Mouse (Mus musculus) heart, embryonic 11.5 days (tissue): ENCODE results near the gene Ncoa6. TPM values are rescaled to one million over a fixed set of nuclear protein-coding genes. Genes with fewer than 3 reads are reported as not detected.

Source experiments
- microRNA counts: library from miRNA; unstranded; fragments of <30 nt; microRNA quantifications from one replicate; lab custom pipeline; 2015
- microRNA-seq: library from miRNA; unstranded; fragments of <30 nt; microRNA quantifications from one replicate; pipeline ENCODE4, GENCODE M21; 2016; ENCODE audit warnings: borderline number of aligned reads
- polyA plus RNA-seq: library from polyadenylated mRNA; unstranded; fragments of >200 nt; fragmentation: Nextera tagmentation; extraction: Ambion mirVana; gene quantifications from 2 replicates; pipeline ENCODE4 v1.2.1, GENCODE M21; 2014

Gene Ncoa6
- polyA plus RNA-seq, 1 experiment from 2014 or later, result 24.5 TPM

MicroRNAs encoded within 50 kb of the gene (microRNA counts, 519-probe panel; counts per million panel counts)
- 32.2 counts per million for microRNA mmu-miR-695 (lab: Ali Mortazavi, UCI)

Small RNA genes lying within 50 kb of the gene (microRNA-seq; reads per million reads assigned to microRNA genes)
- gene Mir695, result not detected

Other genes starting within 250 kb of the Ncoa6 start
- 427 and 429 TPM in 2 replicates for gene Dynlrb1, start 237.4 kb downstream of the Ncoa6 start, polyA plus RNA-seq
- gene Map1lc3a, start 197.6 kb downstream of the Ncoa6 start, polyA plus RNA-seq, result 187 and 189 TPM in 2 replicates
- 60.2 and 67.1 TPM in 2 replicates for gene Pigu, start 116.5 kb downstream of the Ncoa6 start, polyA plus RNA-seq
- gene Trp53inp2, start 92.8 kb downstream of the Ncoa6 start, polyA plus RNA-seq, result 69.9 and 96.9 TPM in 2 replicates
- gene Acss2, start 44.1 kb upstream of the Ncoa6 start, polyA plus RNA-seq, result 11.5 and 12.9 TPM in 2 replicates
- gene Ggt7, start 44.3 kb upstream of the Ncoa6 start, polyA plus RNA-seq, result 1.1 and 1.6 TPM in 2 replicates
- 21.4 and 23.6 TPM in 2 replicates for gene Gss, start 118.9 kb upstream of the Ncoa6 start, polyA plus RNA-seq
- gene Myh7b, start 137.3 kb upstream of the Ncoa6 start, polyA plus RNA-seq, result 13.0 and 13.6 TPM in 2 replicates
- 92.4 and 102 TPM in 2 replicates for gene Trpc4ap, start 218.5 kb upstream of the Ncoa6 start, polyA plus RNA-seq